Mouse (Mus musculus): ENCODE data around the gene Ptpn20.

Gene Ptpn20

DNA sequence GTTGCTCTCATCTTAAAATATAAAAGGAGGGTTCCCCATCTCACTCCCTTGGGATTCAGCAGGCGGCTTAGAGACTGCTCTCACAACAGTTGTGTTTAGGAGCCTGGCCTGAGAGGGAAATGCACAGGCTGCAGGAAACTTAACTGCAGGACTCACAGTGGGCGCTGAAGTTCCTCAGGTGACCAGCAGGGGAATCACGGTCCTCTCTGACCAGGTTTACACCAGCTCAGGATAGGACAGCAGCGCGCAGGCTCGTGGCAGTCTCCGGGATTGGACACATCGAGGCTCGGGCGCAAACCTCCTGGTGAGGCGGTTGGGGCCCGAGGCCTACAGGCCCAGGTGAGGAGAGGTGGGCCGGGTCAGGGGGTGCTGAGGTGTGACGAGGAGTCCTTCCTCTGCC is at the start of gene Ptpn20:
Gene Ptpn20, plus strand, starts transcription at position 257 of the 400 bp plus-strand sequence.
- POLR2A ChIA-PET = no interaction called here

DNA sequence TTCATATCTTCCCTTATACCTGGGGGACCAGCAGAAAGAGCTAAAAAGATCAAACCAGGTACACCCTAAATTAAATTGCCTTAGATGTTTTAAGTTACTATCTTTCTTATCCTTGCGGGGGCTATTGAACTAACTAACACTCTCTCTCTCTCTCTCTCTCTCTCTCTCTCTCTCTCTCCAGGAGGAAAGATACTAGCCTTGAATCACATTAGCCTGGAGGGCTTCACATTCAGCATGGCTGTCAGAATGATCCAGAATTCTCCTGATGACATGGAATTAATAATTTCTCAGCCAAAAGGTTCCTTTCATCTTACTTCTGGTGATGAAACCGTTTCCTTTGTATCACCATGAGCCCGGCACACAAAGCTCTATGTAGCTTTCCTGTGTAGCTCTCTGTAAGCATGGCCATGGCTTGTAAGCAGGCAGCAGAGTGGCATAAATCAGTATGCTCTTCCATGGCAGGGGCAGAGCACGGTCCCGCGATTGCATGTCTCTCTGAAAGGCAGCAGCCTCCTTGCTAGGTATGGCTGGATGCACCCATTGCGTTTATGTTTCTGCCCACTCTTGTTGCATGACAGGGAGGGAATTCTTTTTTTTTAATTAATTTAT is 49.3 kb upstream of the Ptpn20 start:
- POLR2A ChIA-PET = no interaction called here
- CTCF ChIA-PET = interaction anchor here in 2 of 4 experiments (0.7 kb wide), 2 partner anchors 69 to 1016 kb away, joined by 3 read pairs; no protein-coding TSS in a partner anchor

More for the DNA sequence above, at the start of gene Ptpn20:
- CTCF ChIA-PET = interaction anchor here in 3 of 4 experiments (0.8 to 1.2 kb wide), 4 partner anchors 9 to 105 kb away, joined by 3 to 6 read pairs (median 3); no protein-coding TSS in a partner anchor

DNA sequence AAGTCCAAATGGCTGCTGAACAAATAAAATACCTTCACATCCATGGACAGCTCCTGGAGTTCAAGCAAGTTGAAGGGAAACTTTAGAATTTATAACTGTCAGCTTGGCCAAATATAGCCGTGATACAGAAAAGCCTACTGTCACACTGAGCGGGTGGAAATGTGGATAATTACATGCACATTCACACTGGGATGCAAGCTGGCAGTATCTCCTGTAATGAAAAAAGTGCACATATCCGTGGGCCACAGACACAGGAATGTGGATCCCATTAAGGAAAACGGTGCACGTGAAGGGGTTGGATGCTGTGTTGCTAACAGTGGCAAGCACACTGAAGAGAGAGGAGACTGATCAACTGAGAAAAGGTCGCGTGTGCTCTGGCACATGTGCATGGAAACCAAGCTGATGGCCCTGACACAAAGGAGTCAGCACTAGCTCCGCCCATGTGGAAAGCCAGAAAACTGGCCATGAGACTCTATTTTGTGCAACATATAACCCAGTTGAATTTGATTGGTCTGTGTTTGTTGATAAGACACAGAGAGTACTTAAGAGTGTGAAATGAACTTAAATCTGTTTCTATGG is 43.4 kb upstream of the Ptpn20 start:
- CTCF ChIA-PET = no interaction called here
- POLR2A ChIA-PET = no interaction called here

DNA sequence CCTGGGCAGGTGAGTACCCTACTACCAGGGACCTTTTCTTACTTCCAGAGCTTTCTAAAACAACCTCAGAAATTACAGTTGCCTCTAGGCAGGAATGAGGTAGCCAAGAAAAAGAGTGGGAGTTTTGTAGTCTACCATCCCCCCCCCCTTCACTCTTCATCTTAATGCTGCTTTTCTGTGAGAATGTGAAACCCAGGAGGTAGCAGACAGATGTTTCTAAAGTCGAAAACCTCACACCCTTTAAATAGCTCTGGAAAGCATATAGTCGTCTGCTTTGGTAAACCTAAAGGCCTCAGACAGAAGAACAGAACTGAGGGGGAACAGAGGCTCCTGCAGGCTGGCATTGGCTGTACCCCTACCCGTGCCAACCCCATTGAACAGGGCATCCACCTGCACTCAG is 40.4 kb upstream of the Ptpn20 start:
- POLR2A ChIA-PET = no interaction called here
- CTCF ChIA-PET = interaction anchor here in 1 of 4 experiments (0.7 kb wide), 1 partner anchor 31 kb away, joined by 3 read pairs; no protein-coding TSS in a partner anchor

DNA sequence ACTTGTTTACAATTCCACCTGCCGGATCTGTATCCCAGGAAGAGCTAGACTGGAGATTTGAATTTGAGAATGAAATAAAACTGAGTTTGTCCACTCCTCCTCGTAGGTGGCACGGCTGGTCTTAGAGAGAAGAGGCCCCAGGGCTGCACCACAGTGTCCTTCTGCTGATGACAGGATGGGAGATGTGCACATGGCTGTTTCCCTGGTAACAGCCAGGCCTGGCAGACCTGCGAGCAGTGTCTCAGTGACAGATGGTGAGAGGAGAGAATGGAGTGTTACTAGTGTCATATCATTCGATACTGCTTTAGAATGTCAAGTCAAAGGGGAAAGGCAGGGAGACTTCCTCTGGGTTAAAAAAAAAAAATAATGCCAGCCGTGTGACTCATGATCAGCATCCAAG is 39.2 kb upstream of the Ptpn20 start:
- POLR2A ChIA-PET = no interaction called here
- CTCF ChIA-PET = no interaction called here

DNA sequence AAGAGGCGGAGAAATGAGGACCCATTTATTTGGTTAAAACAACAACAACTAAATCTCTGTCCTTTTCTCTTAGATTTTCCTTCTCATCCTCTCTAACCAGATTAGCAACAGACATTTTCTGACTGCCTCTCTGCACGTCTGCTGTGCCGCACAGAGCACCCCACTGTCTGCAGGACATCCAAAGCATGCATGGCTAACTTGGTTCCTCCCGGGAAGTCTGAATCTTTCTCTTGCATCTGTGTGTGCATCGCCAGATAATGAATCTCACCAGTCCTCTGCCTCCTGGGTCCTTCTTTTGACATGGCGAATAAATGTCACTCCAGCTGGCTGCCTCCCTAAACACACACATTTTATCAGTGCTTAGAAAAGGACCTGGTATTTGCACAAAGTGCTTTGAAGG is 18.3 kb upstream of the Ptpn20 start:
- ChIA-PET POLR2A (no interaction called here), CTCF (no interaction called here)

DNA sequence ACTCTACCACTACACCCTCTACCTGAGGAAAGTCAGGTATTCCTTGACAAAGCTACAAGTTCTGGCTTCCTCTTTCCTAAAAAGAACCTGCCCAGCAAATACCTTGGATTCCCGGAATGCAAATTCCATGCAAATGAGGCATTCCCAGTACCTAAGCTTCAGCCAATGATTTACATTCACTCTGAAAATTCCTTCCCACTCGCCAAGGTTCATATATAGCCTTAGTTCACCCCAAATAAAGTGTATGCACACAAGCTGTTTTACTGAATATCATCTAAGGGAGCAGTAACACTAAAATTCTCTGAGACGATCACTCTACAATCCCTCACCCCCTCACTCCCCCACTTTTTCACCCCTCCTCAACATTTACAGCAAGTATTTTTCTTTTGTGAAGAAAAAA is 15.4 kb upstream of the Ptpn20 start:
- CTCF ChIA-PET = interaction anchor here in 1 of 4 experiments (0.6 kb wide), 1 partner anchor 1437 kb away, joined by 3 read pairs; no protein-coding TSS in a partner anchor
- POLR2A ChIA-PET = interaction anchor here in 2 of 4 experiments (0.6 to 1.2 kb wide), 4 partner anchors 8 to 1678 kb away, joined by 3 to 7 read pairs (median 4); no protein-coding TSS in a partner anchor

DNA sequence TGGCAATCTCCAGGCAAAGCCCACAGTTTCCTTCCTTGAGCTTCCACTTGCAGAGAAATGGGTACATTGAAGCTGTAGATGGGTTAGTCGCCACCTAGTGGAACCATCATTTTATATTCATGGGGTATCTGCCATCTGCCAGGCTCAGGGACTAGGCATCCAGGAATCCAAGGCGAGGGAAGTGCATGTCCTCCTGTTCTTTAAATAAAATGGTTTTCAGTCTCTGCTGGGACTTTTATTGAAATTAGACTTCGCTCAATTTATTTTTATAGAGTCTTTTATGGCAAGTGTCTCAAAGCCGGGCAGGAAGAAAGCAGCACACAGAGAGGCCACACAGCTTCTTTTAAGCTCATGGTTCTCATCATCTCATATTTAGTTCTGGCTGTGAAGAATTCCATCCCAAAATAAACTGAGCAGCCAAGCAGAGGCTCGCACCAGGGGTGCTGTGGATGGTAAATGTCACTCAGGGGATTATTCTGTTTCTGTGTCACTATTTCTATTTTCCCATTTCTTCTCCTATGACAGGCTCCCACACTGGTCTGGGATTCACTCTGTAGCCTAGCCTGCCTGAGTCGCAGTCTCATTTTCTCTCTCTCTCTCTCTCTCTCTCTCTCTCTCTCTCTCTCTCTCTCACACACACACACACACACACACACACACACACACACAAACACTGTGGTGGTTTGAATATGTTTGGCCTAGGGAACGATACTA is 9.1 kb upstream of the Ptpn20 start:
- ChIA-PET POLR2A (no interaction called here), CTCF (interaction anchor here (0.6 to 1.5 kb wide), 7 partner anchors 9 to 372 kb away, joined by 3 to 6 read pairs (median 3); partner anchors contain the start of gene Ptpn20 (in 2 of the 4))

DNA sequence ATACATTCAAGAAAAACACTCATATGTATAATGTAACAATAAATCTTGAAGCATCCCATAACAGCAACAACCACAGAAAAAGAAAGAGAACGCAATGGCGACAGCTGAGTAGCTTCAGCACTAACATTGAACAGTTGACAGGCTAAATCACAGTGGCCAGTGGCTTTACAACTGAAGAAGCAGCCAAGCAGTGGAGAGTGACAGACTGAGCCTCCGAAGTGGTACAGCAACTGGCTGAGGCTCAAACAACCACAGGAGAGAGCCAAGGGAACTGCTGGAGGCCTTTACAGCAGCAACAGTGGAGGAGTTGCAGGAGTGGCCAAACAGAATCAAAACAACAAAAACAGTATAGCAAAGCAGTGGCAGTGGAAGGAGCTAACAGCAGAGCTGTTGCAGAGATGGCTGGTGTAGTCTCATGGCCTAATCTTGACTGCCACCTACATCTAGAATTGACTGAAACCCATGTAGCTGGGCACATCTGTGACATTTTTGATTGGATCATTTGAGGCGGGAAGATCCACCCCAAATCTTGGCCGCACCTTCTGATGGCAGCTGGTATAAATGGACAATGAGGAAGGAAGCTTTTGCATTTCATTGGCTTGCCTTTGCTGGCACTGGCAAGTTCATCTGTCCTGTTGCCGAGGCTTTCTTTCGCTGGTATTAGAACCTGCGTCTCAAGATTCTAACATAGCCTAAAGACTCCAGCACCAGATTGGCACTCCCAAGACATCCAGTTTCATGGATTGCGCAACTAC is 9.5 kb downstream of the Ptpn20 start:
- ChIA-PET CTCF (interaction anchor here in 1 of 4 experiments (0.9 kb wide), 1 partner anchor 358 kb away, joined by 3 read pairs; no protein-coding TSS in a partner anchor), POLR2A (interaction anchor here in 1 of 4 experiments (0.6 kb wide), 1 partner anchor 23 kb away, joined by 5 read pairs; no protein-coding TSS in a partner anchor)

DNA sequence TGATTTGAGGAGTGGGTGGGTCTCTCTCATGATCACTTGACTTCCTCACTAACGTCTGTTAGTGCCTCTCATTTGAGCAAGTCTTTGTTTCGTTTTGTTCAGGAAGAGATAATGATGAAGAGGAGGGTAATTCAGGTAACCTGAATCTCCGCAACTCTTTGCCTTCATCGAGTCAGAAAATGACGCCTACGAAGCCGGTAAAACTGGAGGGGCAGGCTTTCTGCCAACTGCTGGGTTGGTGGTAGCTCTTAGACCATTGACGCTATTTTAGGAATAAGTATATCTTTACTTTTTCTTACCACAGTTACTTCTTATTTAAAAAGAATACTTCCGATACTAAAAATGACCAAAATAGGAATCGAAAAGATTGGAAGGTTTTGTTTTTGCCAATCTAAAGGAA is 18.4 kb downstream of the Ptpn20 start:
- CTCF ChIA-PET = no interaction called here
- POLR2A ChIA-PET = no interaction called here

DNA sequence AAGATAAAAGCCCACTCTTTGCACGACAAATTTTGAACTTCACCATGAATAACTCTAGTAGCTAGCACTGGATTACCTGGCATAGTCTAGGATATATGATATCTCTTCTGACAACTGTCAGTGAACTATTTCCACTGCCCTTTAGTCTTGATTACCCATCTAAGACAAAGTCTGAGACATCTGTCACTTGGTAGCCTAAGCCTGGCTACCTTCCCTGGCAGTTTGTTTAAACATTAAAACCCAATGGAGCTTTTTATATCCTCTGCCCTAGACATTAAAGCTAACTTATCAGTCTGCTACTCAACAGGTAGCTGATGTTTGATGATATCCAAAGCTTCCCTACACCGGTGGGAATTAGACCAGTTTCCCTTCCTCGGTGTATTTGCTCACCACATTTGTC is 36.0 kb downstream of the Ptpn20 start:
- ChIA-PET POLR2A (no interaction called here), CTCF (interaction anchor here in 1 of 4 experiments (1.8 kb wide), 1 partner anchor 15 kb away, joined by 4 read pairs; no protein-coding TSS in a partner anchor)

DNA sequence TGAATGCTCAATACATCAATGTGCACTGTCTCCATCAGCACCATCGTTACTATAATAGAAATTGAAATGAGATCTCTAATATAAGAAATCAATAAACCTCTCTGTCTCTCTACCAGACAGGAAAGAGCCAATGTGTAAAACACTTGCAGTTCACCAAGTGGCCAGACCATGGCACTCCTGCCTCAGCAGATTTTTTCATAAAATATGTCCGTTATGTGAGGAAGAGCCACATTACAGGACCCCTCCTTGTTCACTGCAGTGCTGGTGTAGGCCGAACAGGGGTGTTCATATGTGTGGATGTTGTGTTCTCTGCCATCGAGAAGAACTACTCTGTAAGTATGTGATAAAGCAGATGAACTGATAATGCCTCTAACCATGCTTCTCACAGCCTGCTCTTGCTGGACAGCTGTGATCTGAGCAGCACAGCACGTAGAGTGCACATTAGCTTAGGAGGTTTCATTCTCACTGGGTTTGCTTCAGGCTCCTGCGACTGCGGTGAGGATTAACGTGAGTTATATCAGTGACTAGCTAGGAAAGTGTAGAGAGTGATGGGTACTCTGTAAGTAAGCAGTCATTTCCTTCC is 43.9 kb downstream of the Ptpn20 start:
- POLR2A ChIA-PET = interaction anchor here in 1 of 4 experiments (0.6 kb wide), 1 partner anchor 489 kb away, joined by 4 read pairs; no protein-coding TSS in a partner anchor
- CTCF ChIA-PET = interaction anchor here in 2 of 4 experiments (1.1 to 1.2 kb wide), 2 partner anchors 301 to 306 kb away, joined by 3 to 4 read pairs; no protein-coding TSS in a partner anchor

DNA sequence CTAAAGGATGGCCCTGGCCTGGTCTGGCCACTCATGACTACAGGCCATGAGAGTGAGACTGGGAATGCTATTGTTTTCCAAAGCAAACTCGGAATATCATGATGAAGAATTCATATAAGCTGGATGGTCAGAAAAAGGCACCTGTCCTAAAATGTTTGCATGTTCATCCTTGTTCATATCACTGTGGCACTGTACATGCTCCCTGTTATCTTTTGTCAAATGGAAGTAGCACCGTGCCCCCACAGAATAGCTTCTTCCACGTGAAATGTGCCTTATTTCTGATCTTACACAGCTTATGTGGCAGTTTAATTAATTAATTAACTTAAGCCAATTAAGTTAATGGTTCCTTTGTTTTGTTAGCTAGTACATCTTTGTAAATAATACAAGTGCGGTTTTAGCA is 45.3 kb downstream of the Ptpn20 start:
- ChIA-PET POLR2A (no interaction called here), CTCF (no interaction called here)

DNA sequence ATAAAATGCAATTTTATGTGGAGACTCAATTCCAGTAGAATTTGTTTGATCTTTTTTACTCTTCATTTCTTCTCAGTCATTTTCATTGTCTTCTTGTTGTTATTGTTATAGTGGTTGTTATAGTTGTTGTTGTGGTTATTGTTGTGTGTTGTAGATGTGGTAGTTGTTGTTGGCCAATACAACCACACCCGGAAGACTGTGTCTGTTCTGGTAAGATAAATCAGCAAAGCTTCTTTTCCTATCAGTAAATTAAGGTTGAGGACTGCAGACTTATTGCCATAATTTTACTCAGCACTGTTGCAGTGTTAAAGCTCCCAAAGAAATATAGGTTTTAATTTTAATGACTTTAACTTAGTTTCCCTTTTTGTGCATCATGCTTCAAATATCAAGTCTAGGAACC is 45.8 kb downstream of the Ptpn20 start:
- ChIA-PET POLR2A (no interaction called here), CTCF (interaction anchor here in 1 of 4 experiments (0.5 kb wide), 1 partner anchor 423 kb away, joined by 4 read pairs; no protein-coding TSS in a partner anchor)

DNA sequence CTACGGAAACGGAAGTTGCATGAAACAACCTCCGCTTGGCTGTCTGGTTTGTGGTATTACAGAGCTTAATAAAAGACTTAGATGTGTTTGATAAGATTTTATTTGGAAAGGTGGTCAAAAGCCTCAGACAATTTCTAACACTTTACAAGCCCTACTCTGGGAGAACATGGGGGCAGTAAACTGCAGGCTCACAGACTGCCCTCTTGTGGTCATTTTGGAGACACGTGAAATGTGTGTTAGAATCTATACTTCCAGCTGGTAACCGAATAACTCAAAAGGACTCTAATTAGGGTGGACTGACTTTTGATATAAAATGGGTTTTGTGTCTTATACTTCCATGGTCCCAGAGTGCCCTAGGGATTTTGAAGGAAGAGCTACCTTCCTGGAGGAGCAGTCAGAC is 50.4 kb downstream of the Ptpn20 start:
- CTCF ChIA-PET = interaction anchor here in 3 of 4 experiments (0.5 to 1.4 kb wide), 11 partner anchors 11 to 465 kb away, joined by 3 to 4 read pairs (median 3); no protein-coding TSS in a partner anchor
- POLR2A ChIA-PET = interaction anchor here in 1 of 4 experiments (0.8 to 0.9 kb wide), 3 partner anchors 18 to 748 kb away, joined by 3 to 4 read pairs (median 3); no protein-coding TSS in a partner anchor

DNA sequence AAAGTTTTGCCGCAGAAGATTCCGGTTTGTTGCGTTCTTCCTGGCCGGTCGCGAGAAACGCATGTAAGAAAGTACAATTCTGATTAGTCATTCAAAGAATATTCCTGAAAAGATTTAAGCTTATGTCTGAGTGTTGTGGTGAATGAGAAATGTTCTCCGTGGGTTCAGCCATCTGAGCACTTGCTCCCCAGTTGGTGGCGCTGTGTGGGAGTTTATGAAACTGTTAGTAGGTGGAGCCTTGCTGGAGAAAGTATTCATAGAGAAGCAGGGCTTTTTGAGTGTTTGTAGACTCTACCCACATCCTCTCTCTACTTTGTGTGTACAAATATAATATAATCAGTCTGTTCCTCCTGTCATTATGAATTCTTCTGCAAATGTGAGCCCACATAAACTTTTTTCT is 61.7 kb downstream of the Ptpn20 start:
- POLR2A ChIA-PET = no interaction called here
- CTCF ChIA-PET = interaction anchor here in 2 of 4 experiments (0.6 to 1.1 kb wide), 3 partner anchors 9 to 283 kb away, joined by 3 to 4 read pairs (median 3); no protein-coding TSS in a partner anchor

DNA sequence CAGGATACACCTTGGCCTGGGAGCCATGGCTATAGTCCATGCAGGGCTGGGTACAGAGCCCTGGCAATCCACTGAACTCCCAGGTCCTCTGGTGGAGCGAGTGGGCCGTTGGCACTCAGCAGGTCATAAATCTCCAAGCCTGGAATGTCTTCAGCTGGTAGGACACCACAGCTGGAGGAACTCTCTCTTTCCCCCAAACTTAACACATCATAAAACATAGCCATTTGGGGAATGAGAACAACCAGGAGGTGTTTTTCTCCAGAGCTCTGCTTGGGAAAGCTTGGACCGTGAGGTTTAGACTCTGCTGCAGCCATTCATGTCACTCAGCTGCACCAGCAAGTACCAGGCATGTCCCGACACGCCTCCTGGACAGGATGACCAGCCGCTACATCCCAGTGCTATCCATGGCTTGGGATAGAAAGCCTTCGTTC is 68.5 kb downstream of the Ptpn20 start:
- POLR2A ChIA-PET = interaction anchor here in 1 of 4 experiments (0.8 kb wide), 1 partner anchor 18 kb away, joined by 3 read pairs; no protein-coding TSS in a partner anchor
- CTCF ChIA-PET = interaction anchor here in 2 of 4 experiments (0.7 to 1.0 kb wide), 2 partner anchors 18 to 576 kb away, joined by 3 read pairs; no protein-coding TSS in a partner anchor

DNA sequence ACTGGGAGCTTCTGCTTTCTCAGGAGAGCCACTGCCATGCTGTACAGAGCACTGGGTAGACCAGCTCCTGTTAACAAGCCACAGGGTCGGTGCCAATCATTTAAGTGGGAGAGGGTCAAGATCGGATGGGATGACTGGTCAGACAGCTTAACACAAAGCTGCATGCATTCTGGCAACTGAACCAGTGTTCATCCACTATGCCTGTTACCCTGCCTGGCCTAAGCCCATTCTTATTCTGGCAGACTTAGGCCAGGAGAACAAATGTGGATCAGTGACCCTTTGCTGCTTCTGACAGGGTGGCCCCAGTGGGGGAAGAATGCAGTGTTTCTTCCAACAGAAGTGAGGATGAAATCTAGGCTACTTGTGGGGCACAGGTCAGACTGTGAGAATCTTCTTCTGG is 69.3 kb downstream of the Ptpn20 start:
- POLR2A ChIA-PET = interaction anchor here in 1 of 4 experiments (0.8 kb wide), 1 partner anchor 19 kb away, joined by 3 read pairs; no protein-coding TSS in a partner anchor
- CTCF ChIA-PET = no interaction called here
